Mouse (Mus musculus): ENCODE data around the gene Actn4. TPM values are rescaled to one million over a fixed set of nuclear protein-coding genes. Genes with fewer than 3 reads are reported as not detected.

The Actn4 gene
- polyA plus RNA-seq, 1 experiment from 2014 or later, result 191 TPM

- no peak overlapping the region for H3K4me3 ChIP-seq (ENCODE audit: low read depth, low read length)
- WGBS, result 81% methylated on average over 6 of the region's 6 CpGs
Observed at GRCm38 (mm10) chr7:28957286-28957685, 4.9 kb downstream of the Actn4 start.

GRCm38 (mm10) chr7:28956270-28956669 is 5.9 kb downstream of the Actn4 start:
- no peak for DNase-seq (ENCODE audit: low spot score)
- no peak for ATAC-seq (replicated peaks; ENCODE audit: low FRiP score)
- Histone ChIP-seq H3K36me3 (ENCODE audit: control insufficient read depth, insufficient read depth, low read length) (peaks cover 6% of the 10 kb centered on the region; the same call in 1 of the 2 replicates), H3K27ac (ENCODE audit: low read depth, low read length) (no peak overlapping the region), H3K4me3 (ENCODE audit: low read depth, low read length) (no peak overlapping the region), H3K4me2 (no peak overlapping the region), H3K9me3 (ENCODE audit: control insufficient read depth, low read length) (no peaks in the 10 kb centered on the region), H3K27me3 (replicated peaks; ENCODE audit: control insufficient read depth, insufficient read depth, low read length) (no peaks in the 10 kb centered on the region), H3K4me1 (replicated peaks; ENCODE audit: control insufficient read depth, insufficient read depth, low read length) (peaks cover 90% of the 10 kb centered on the region), H3K9ac (ENCODE audit: low read depth, low read length) (no peak overlapping the region; the same call in 1 of the 2 replicates)
- WGBS, result 71% methylated on average over 1 of the region's 1 CpGs

More at GRCm38 (mm10) chr7:28957286-28957685, 4.9 kb downstream of the Actn4 start:
- ATAC-seq (replicated peaks; ENCODE audit: low FRiP score) (no peak), DNase-seq (ENCODE audit: low spot score) (no peak)
- Histone ChIP-seq H3K9me3 (ENCODE audit: control insufficient read depth, low read length) (no peaks in the 10 kb centered on the region), H3K27me3 (replicated peaks; ENCODE audit: control insufficient read depth, insufficient read depth, low read length) (no peaks in the 10 kb centered on the region), H3K4me2 (no peak overlapping the region), H3K4me1 (replicated peaks; ENCODE audit: control insufficient read depth, insufficient read depth, low read length) (peaks cover 82% of the 10 kb centered on the region), H3K36me3 (ENCODE audit: control insufficient read depth, insufficient read depth, low read length) (peaks cover 6% of the 10 kb centered on the region; the same call in 1 of the 2 replicates), H3K9ac (ENCODE audit: low read depth, low read length) (no peak overlapping the region), H3K27ac (ENCODE audit: low read depth, low read length) (no peak overlapping the region)

- H3K4me2 ChIP-seq, result no peak overlapping the region
- peaks cover 88% of the 10 kb centered on the region for H3K4me1 ChIP-seq (replicated peaks; ENCODE audit: control insufficient read depth, insufficient read depth, low read length)
- 76% methylated on average over 5 of the region's 5 CpGs for WGBS
- ATAC-seq (replicated peaks; ENCODE audit: low FRiP score) (no peak), DNase-seq (ENCODE audit: low spot score) (no peak)
- H3K36me3 ChIP-seq (ENCODE audit: control insufficient read depth, insufficient read depth, low read length), result peaks cover 6% of the 10 kb centered on the region; the same call in 1 of the 2 replicates
- no peak overlapping the region for H3K27ac ChIP-seq (ENCODE audit: low read depth, low read length)
- H3K27me3 ChIP-seq (replicated peaks; ENCODE audit: control insufficient read depth, insufficient read depth, low read length), result no peaks in the 10 kb centered on the region
- H3K9me3 ChIP-seq (ENCODE audit: control insufficient read depth, low read length), result no peaks in the 10 kb centered on the region
- no peak overlapping the region for H3K4me3 ChIP-seq (ENCODE audit: low read depth, low read length)
- H3K9ac ChIP-seq (ENCODE audit: low read depth, low read length), result no peak overlapping the region
Observed at GRCm38 (mm10) chr7:28955295-28955897, 6.7 kb downstream of the Actn4 start.

GRCm38 (mm10) chr7:28954773-28955172 is 7.4 kb downstream of the Actn4 start:
- Histone ChIP-seq H3K4me2 (no peak overlapping the region), H3K27ac (ENCODE audit: low read depth, low read length) (no peak overlapping the region), H3K9me3 (ENCODE audit: control insufficient read depth, low read length) (no peaks in the 10 kb centered on the region), H3K4me1 (replicated peaks; ENCODE audit: control insufficient read depth, insufficient read depth, low read length) (peaks cover 82% of the 10 kb centered on the region), H3K36me3 (ENCODE audit: control insufficient read depth, insufficient read depth, low read length) (peaks cover 6% of the 10 kb centered on the region; the same call in 1 of the 2 replicates), H3K27me3 (replicated peaks; ENCODE audit: control insufficient read depth, insufficient read depth, low read length) (no peaks in the 10 kb centered on the region), H3K4me3 (ENCODE audit: low read depth, low read length) (no peak overlapping the region), H3K9ac (ENCODE audit: low read depth, low read length) (peak overlapping the region; percentile 15; the same call in 1 of the 2 replicates)
- ATAC-seq (replicated peaks; ENCODE audit: low FRiP score) (no peak), DNase-seq (ENCODE audit: low spot score) (no peak)
- 87% methylated on average over 4 of the region's 4 CpGs for WGBS

- peak; percentile 93 for ATAC-seq (replicated peaks; ENCODE audit: low FRiP score)
- Histone ChIP-seq H3K4me1 (replicated peaks; ENCODE audit: control insufficient read depth, insufficient read depth, low read length) (peaks cover 78% of the 10 kb centered on the region), H3K4me2 (peak overlapping the region; percentile 57), H3K9ac (ENCODE audit: low read depth, low read length) (peak overlapping the region; percentile 54), H3K27ac (ENCODE audit: low read depth, low read length) (peak overlapping the region; percentile 77), H3K36me3 (ENCODE audit: control insufficient read depth, insufficient read depth, low read length) (peaks cover 6% of the 10 kb centered on the region; the same call in 1 of the 2 replicates), H3K4me3 (ENCODE audit: low read depth, low read length) (0 out of 2 replicates have a peak overlapping the region, but pooled peaks have one; percentile 7), H3K9me3 (ENCODE audit: control insufficient read depth, low read length) (no peaks in the 10 kb centered on the region), H3K27me3 (replicated peaks; ENCODE audit: control insufficient read depth, insufficient read depth, low read length) (no peaks in the 10 kb centered on the region)
- WGBS, result 12% methylated on average over 2 of the region's 2 CpGs
- no peak for DNase-seq (ENCODE audit: low spot score)
Observed at GRCm38 (mm10) chr7:28953476-28954376, 8.4 kb downstream of the Actn4 start.

- Histone ChIP-seq H3K9ac (ENCODE audit: low read depth, low read length) (no peak overlapping the region; the same call in 1 of the 2 replicates), H3K4me1 (replicated peaks; ENCODE audit: control insufficient read depth, insufficient read depth, low read length) (peaks cover 76% of the 10 kb centered on the region), H3K36me3 (ENCODE audit: control insufficient read depth, insufficient read depth, low read length) (peaks cover 6% of the 10 kb centered on the region; the same call in 1 of the 2 replicates), H3K9me3 (ENCODE audit: control insufficient read depth, low read length) (no peaks in the 10 kb centered on the region), H3K27ac (ENCODE audit: low read depth, low read length) (peak overlapping the region; percentile 77; the same call in 1 of the 2 replicates), H3K4me3 (ENCODE audit: low read depth, low read length) (no peak overlapping the region), H3K4me2 (no peak overlapping the region; the same call in 1 of the 2 replicates), H3K27me3 (replicated peaks; ENCODE audit: control insufficient read depth, insufficient read depth, low read length) (no peaks in the 10 kb centered on the region)
- DNase-seq (ENCODE audit: low spot score) (no peak), ATAC-seq (replicated peaks; ENCODE audit: low FRiP score) (no peak)
- WGBS, result 53% methylated on average over 3 of the region's 3 CpGs
Observed at GRCm38 (mm10) chr7:28952786-28953185, 9.4 kb downstream of the Actn4 start.

- H3K27me3 ChIP-seq (replicated peaks; ENCODE audit: control insufficient read depth, insufficient read depth, low read length), result no peaks in the 10 kb centered on the region
- no peak overlapping the region for H3K9ac ChIP-seq (ENCODE audit: low read depth, low read length)
- no peak overlapping the region for H3K4me3 ChIP-seq (ENCODE audit: low read depth, low read length)
- H3K9me3 ChIP-seq (ENCODE audit: control insufficient read depth, low read length), result no peaks in the 10 kb centered on the region
- ATAC-seq (replicated peaks; ENCODE audit: low FRiP score), result no peak
- no peak overlapping the region for H3K4me2 ChIP-seq
- 82% methylated on average over 2 of the region's 2 CpGs for WGBS
- peaks cover 77% of the 10 kb centered on the region for H3K4me1 ChIP-seq (replicated peaks; ENCODE audit: control insufficient read depth, insufficient read depth, low read length)
- H3K36me3 ChIP-seq (ENCODE audit: control insufficient read depth, insufficient read depth, low read length), result peaks cover 6% of the 10 kb centered on the region; the same call in 1 of the 2 replicates
- H3K27ac ChIP-seq (ENCODE audit: low read depth, low read length), result peak overlapping the region; percentile 32; the same call in 1 of the 2 replicates
- DNase-seq (ENCODE audit: low spot score), result no peak
Observed at GRCm38 (mm10) chr7:28951764-28952163, 10.4 kb downstream of the Actn4 start.

- 83% methylated on average over 10 of the region's 10 CpGs for WGBS
- ATAC-seq (replicated peaks; ENCODE audit: low FRiP score) (no peak), DNase-seq (ENCODE audit: low spot score) (no peak)
- Histone ChIP-seq H3K36me3 (ENCODE audit: control insufficient read depth, insufficient read depth, low read length) (peaks cover 4% of the 10 kb centered on the region; the same call in 1 of the 2 replicates), H3K4me2 (no peak overlapping the region), H3K9me3 (ENCODE audit: control insufficient read depth, low read length) (no peaks in the 10 kb centered on the region), H3K4me1 (replicated peaks; ENCODE audit: control insufficient read depth, insufficient read depth, low read length) (peaks cover 77% of the 10 kb centered on the region), H3K27ac (ENCODE audit: low read depth, low read length) (no peak overlapping the region), H3K4me3 (ENCODE audit: low read depth, low read length) (no peak overlapping the region), H3K9ac (ENCODE audit: low read depth, low read length) (no peak overlapping the region), H3K27me3 (replicated peaks; ENCODE audit: control insufficient read depth, insufficient read depth, low read length) (no peaks in the 10 kb centered on the region)
Observed at GRCm38 (mm10) chr7:28950346-28951037, 11.6 kb downstream of the Actn4 start.

Data from liver, embryonic 11.5 days (tissue).